Mouse (Mus musculus) E14TG2a.4 (cell line): ENCODE measurements around the gene Ppp1r3c.

ENCODE experiments used
- CTCF ChIP-seq: conservative IDR thresholded peaks from 2 replicates; pipeline ENCODE4 v1.5.1; 2014; ENCODE audit warnings: low read length
- NANOG ChIP-seq: IDR thresholded peaks from 2 replicates; pipeline ENCODE4 v1.6.1; 2014; ENCODE audit warnings: borderline replicate concordance, low read length, mixed read lengths
- POU5F1 ChIP-seq: IDR thresholded peaks from 2 replicates; pipeline ENCODE4 v1.6.1; 2014; ENCODE audit warnings: low read length, borderline replicate concordance

GRCm38 (mm10) chr19:36701809-36702622 is 34.4 kb downstream of the Ppp1r3c start:
- TF ChIP-seq CTCF, result no peak
- TF ChIP-seq POU5F1, result no peak
- no peak for TF ChIP-seq NANOG
